Mouse (Mus musculus) myocyte (in vitro differentiated cells): Measurements from ENCODE around the gene Ruvbl2. TPM values are rescaled to one million over a fixed set of nuclear protein-coding genes. Genes with fewer than 3 reads are reported as not detected.

Source experiments
- H3K27me3 ChIP-seq: one replicate; pipeline ENCODE4 v1.6.1; 2011; ENCODE audit not compliant: control insufficient read depth, insufficient read depth, insufficient read length
- H3K36me3 ChIP-seq: one replicate; pipeline ENCODE4 v1.6.1; 2011; ENCODE audit not compliant: control insufficient read depth, insufficient read depth
- H3K4me2 ChIP-seq: one replicate; pipeline ENCODE4 v1.6.1; 2011; ENCODE audit warnings: low read depth, control low read depth
- H3K4me3 ChIP-seq: one replicate; pipeline ENCODE4 v1.5.1; 2011; ENCODE audit warnings: mild to moderate bottlenecking, control low read depth, moderate library complexity
- H3K79me2 ChIP-seq: one replicate; pipeline ENCODE4 v1.6.1; 2011; ENCODE audit not compliant: control insufficient read depth, insufficient read depth
- H3ac ChIP-seq: one replicate; pipeline ENCODE4 v1.6.1; 2011; ENCODE audit not compliant: control insufficient read depth, insufficient read length
- CEBPB ChIP-seq: IDR thresholded peaks from 2 replicates; pipeline ENCODE4 v1.6.1; 2011; ENCODE audit warnings: mild to moderate bottlenecking, moderate library complexity; ENCODE audit not compliant: poor library complexity, insufficient read depth, severe bottlenecking
- E2F4 ChIP-seq: IDR thresholded peaks from one replicate; pipeline ENCODE4 v1.6.1; 2011; ENCODE audit warnings: mild to moderate bottlenecking, control low read depth, moderate library complexity; ENCODE audit not compliant: insufficient read depth
- MAX ChIP-seq: IDR thresholded peaks from one replicate; pipeline ENCODE4 v1.6.1; 2011; ENCODE audit warnings: low read depth, mild to moderate bottlenecking, control low read depth
- MYOD1 ChIP-seq, 3 experiments: IDR thresholded peaks; one replicate each; pipeline ENCODE4 v1.6.1; 2011; ENCODE audit warnings: control low read depth in 2 of 3, low read depth in 2 of 3, mild to moderate bottlenecking in 2 of 3, moderate library complexity in 1 of 3; ENCODE audit not compliant: insufficient read length in 2 of 3, control insufficient read depth in 1 of 3
- MYOG ChIP-seq, 3 experiments: IDR thresholded peaks; one replicate each; pipeline ENCODE4 v1.6.1; 2011; ENCODE audit warnings: control low read depth in 2 of 3, low read depth in 2 of 3, mild to moderate bottlenecking in 2 of 3; ENCODE audit not compliant: insufficient read length in 2 of 3, control insufficient read depth in 1 of 3, insufficient read depth in 1 of 3
- POLR2A ChIP-seq: IDR thresholded peaks from one replicate; pipeline ENCODE4 v1.6.1; 2011; ENCODE audit warnings: low read depth, mild to moderate bottlenecking, control low read depth, moderate library complexity; ENCODE audit not compliant: insufficient read length
- POLR2AphosphoS2 ChIP-seq: IDR thresholded peaks from one replicate; pipeline ENCODE4 v1.6.1; 2011; ENCODE audit warnings: low read depth, control low read depth; ENCODE audit not compliant: insufficient read length
- REST ChIP-seq: IDR thresholded peaks from one replicate; pipeline ENCODE4 v1.6.1; 2011; ENCODE audit warnings: mild to moderate bottlenecking, control low read depth, moderate library complexity; ENCODE audit not compliant: insufficient read depth, insufficient read length
- SRF ChIP-seq: IDR thresholded peaks from one replicate; pipeline ENCODE4 v1.6.1; 2011; ENCODE audit warnings: low read depth; ENCODE audit not compliant: control insufficient read depth, insufficient read length
- TCF12 ChIP-seq: IDR thresholded peaks from one replicate; pipeline ENCODE4 v1.6.1; 2011; ENCODE audit warnings: mild to moderate bottlenecking, control low read depth; ENCODE audit not compliant: poor library complexity, insufficient read depth, severe bottlenecking
- TCF3 ChIP-seq: IDR thresholded peaks from one replicate; pipeline ENCODE4 v1.6.1; 2011; ENCODE audit warnings: low read depth, control low read depth; ENCODE audit not compliant: insufficient read length
- USF1 ChIP-seq: IDR thresholded peaks from one replicate; pipeline ENCODE4 v1.6.1; 2011; ENCODE audit warnings: low read depth, mild to moderate bottlenecking, control low read depth, moderate library complexity
- polyA plus RNA-seq: library from polyadenylated mRNA; unstranded; fragments of >200 nt; fragmentation: generic; extraction: Trizol; gene quantifications from one replicate; pipeline ENCODE4 v1.2.1, GENCODE M21; 2012; ENCODE audit warnings: missing spikeins

Ruvbl2 gene
- polyA plus RNA-seq, 1 experiment = 118 TPM

- H3K4me2 ChIP-seq = peak overlapping the region; percentile 96
- H3K79me2 ChIP-seq = peaks cover 62% of the 10 kb centered on the region
- peak overlapping the region; percentile 92 for H3K4me3 ChIP-seq
- H3ac ChIP-seq = peak overlapping the region; percentile 15
- no peaks in the 10 kb centered on the region for H3K27me3 ChIP-seq
- H3K36me3 ChIP-seq = peaks cover 9% of the 10 kb centered on the region
- TF ChIP-seq TCF3 (no peak), USF1 (no peak), POLR2A (no peak), CEBPB (no peak), TCF12 (no peak), POLR2AphosphoS2 (no peak), MAX (no peak), E2F4 (no peak), MYOD1 (IDR thresholded peaks at IDR 0.05; ENCODE audit: control insufficient read depth in 1 of 3, insufficient read length in 2 of 3, low read depth in 2 of 3) (no peak)
Observed at GRCm38 (mm10) chr7:45433835-45434202, 4.1 kb downstream of the Ruvbl2 start.

GRCm38 (mm10) chr7:45426556-45426955, 11.3 kb downstream of the Ruvbl2 start:
- Histone ChIP-seq H3K4me2 (no peak overlapping the region), H3K27me3 (no peaks in the 10 kb centered on the region), H3K36me3 (peaks cover 19% of the 10 kb centered on the region), H3K4me3 (no peak overlapping the region), H3ac (no peak overlapping the region), H3K79me2 (peaks cover 8% of the 10 kb centered on the region)
- no peak for TF ChIP-seq REST
- no peak for TF ChIP-seq USF1
- no peak for TF ChIP-seq POLR2AphosphoS2
- no peak for TF ChIP-seq TCF3

- Histone ChIP-seq H3K79me2 (no peaks in the 10 kb centered on the region), H3K4me3 (no peak overlapping the region), H3K36me3 (peaks cover 3% of the 10 kb centered on the region), H3K4me2 (no peak overlapping the region), H3K27me3 (peaks cover under 1% of the 10 kb centered on the region), H3ac (no peak overlapping the region)
- no peak for TF ChIP-seq POLR2AphosphoS2
Observed at GRCm38 (mm10) chr7:45421194-45421593, 16.7 kb downstream of the Ruvbl2 start.

GRCm38 (mm10) chr7:45420615-45420919, 17.3 kb downstream of the Ruvbl2 start, which contains the start of gene Lhb:
Gene Lhb (plus strand): TSS chr7:45420820.
- no peak within 1 kb of the TSS for H3ac ChIP-seq
- TF ChIP-seq POLR2A (no peak), E2F4 (no peak), TCF3 (no peak), CEBPB (no peak), MYOG (IDR thresholded peaks at IDR 0.05; ENCODE audit: control insufficient read depth in 1 of 3, insufficient read depth in 1 of 3, insufficient read length in 2 of 3, low read depth in 2 of 3) (no peak), REST (no peak), USF1 (no peak), MYOD1 (IDR thresholded peaks at IDR 0.05; ENCODE audit: control insufficient read depth in 1 of 3, insufficient read length in 2 of 3, low read depth in 2 of 3) (no peak), MAX (no peak), TCF12 (no peak), SRF (no peak), POLR2AphosphoS2 (no peak)
- peaks cover 6% of the 10 kb centered on the region for H3K27me3 ChIP-seq
- no peaks in the 10 kb centered on the region for H3K79me2 ChIP-seq
- no peak within 1 kb of the TSS for H3K4me3 ChIP-seq
- H3K36me3 ChIP-seq = peaks cover 3% of the 10 kb centered on the region
- H3K4me2 ChIP-seq = no peak within 1 kb of the TSS

- TF ChIP-seq CEBPB = no peak
- TF ChIP-seq TCF12 = no peak
- no peak for TF ChIP-seq SRF
- no peak for TF ChIP-seq POLR2AphosphoS2
- no peak for TF ChIP-seq MYOD1 (IDR thresholded peaks at IDR 0.05; ENCODE audit: control insufficient read depth in 1 of 3, insufficient read length in 2 of 3, low read depth in 2 of 3)
- TF ChIP-seq POLR2A = no peak
- TF ChIP-seq MYOG (IDR thresholded peaks at IDR 0.05; ENCODE audit: control insufficient read depth in 1 of 3, insufficient read depth in 1 of 3, insufficient read length in 2 of 3, low read depth in 2 of 3) = no peak
- TF ChIP-seq MAX = no peak
- TF ChIP-seq TCF3 = no peak
- no peak for TF ChIP-seq REST
- no peak for TF ChIP-seq E2F4
- no peak for TF ChIP-seq USF1
- Histone ChIP-seq H3K4me2 (no peak overlapping the region), H3K27me3 (peaks cover 9% of the 10 kb centered on the region), H3K79me2 (no peaks in the 10 kb centered on the region), H3K4me3 (no peak overlapping the region), H3K36me3 (peaks cover 3% of the 10 kb centered on the region), H3ac (no peak overlapping the region)
Observed at GRCm38 (mm10) chr7:45419859-45420614, 17.9 kb downstream of the Ruvbl2 start.
